Mouse (Mus musculus): ENCODE measurements at regions not wholly inside any gene's neighbourhood (a gene's known extent, or its start where the extent isn't known, plus 50 kb on each side); places are given as distances from the start of the nearest gene placed in this dataset.

DNA sequence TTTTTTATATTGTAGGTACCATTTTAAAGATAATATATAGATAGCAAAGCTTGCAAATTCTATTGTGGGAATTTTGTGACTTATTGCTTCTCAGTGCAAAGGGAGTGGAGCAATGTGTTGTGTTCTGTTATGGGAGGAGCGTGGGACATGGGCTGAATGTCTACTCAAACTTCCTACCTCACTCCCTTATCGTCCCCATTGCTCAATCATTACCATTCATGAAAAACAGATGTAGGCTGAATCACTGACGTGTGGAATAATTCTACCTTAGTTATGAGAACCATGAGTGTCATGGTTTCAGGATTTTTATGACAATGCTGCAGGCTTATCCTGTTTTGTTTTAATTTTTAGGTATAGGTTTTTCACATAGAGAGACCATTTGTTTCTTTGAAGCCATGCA, 119.0 kb upstream of the Ednra start:
- intact Hi-C loops (cut with DNase I) = no loop called here
- DNase-seq = no peak

DNA sequence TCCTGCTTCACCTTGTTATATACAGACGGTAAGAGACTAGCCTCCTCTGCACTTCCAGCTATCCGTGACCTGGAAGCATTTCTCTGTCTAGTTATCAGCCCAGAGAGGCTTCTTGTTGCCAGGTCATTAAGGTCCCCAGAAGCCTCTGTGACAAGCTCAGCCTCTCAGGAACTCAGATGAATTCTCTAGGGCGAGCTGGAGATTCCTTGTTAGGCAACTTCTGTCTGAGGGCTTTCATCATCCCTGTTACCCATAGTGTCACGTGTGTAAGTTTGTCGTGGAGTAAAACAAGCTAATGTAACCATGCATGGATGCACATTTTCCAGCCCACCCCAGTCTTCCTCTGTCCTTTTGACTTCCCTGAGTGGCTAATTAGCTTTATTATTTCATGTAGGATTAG, 126.3 kb upstream of the Ednra start:
- no peak for DNase-seq
- intact Hi-C loops (cut with DNase I) = no loop called here

DNA sequence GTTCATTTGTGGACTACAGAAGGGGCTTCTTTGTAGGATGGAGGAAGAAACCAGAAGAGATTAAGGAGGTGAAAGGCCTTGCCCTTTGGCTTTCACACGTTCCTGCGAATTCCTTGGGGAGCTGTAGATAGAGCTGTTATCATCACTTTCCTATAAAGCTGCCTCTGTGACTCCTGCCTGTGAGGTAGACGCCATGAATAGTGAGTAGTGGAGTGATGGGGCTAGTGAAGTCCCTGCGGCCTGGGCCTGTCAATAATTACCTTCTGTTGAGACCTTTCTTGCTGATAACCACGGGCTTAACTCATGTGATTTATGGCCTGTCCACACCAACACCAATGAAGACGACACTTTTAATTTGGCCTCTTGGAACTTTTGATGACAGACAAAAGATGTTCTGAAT, 146.0 kb upstream of the Ednra start:
- intact Hi-C loops (cut with DNase I) = no loop called here
- no peak for DNase-seq

DNA sequence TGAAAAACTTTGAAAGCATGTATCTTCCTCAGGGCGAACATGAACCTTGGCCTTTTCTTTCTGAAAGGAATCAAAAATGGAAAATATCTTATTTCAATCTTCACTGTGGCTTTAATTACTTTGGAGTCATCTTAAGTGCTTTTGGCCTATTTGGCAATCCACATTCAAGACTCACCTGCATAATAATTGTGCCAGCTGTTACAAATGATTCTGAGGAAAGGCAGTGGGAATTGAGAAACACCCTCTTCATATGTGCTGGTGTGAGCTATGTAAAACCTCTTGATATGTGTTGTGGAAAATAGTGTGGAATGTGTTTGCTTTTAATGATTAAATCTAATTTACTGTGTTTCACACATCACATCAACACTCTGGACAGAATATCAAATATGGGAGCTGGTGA, 148.5 kb upstream of the Ednra start:
- intact Hi-C loops (cut with DNase I) = no loop called here
- no peak for DNase-seq

DNA sequence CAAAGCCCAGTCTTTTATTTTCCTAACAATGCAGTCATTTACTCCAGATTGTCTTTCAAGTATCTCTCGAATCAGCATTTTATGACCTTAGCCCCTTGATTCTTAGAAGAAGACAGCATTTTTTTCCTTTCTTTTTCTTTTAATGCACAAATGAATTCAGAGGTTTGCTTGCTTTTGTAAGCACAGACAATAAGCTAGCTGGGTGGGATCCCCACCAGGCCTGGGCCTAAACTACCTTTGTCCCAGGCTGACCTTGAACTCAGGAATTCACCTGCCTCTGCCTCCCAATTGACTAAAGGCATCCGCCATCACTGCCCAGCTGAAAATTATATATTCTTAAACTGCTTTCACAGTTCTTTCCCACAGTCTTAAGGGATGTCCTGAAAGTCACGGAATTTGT, 195.5 kb upstream of the Ednra start:
- no peak for DNase-seq
- intact Hi-C loops (cut with DNase I) = no loop called here

DNA sequence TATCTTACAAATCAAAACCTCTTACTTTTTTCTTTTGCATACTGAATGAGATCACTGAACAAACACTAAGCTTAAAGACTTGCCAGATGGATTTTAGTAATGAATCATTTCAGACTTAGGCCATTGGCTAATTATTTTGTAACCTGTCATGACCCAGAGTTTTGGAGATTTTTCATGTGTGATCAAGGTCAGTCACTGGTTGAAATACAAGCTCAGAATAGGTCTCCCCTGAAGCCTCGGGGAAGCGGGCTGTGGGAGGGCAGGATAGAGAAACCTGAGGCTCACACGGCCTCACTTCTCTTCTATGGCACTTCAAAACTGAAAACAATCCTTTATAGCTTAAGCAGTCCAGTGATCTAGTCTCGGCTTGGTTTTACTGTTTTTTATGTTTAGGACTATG, 197.6 kb upstream of the Ednra start:
- intact Hi-C loops (cut with DNase I) = no loop called here
- DNase-seq = no peak

DNA sequence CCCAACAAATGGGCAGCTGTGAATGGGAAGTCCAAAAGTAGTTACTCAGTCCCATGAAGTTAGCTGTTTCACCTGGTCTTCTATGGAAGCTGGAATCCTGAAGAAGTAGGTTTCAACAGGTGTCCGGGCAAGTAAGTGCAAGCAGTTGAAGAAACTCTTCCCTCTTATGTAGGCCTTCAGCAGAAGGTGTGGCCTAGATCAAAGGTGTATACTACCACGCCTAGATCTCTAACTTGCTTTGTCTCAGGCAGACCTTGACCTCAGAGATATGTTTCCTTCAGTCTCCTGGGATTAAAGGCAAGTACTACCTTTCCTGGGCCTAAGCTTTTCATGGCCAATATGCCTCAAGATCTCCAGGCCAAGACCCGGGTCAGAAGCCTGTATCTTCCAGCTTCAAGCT, 223.4 kb upstream of the Ednra start:
- intact Hi-C loops (cut with DNase I) = no loop called here
- no peak for DNase-seq

DNA sequence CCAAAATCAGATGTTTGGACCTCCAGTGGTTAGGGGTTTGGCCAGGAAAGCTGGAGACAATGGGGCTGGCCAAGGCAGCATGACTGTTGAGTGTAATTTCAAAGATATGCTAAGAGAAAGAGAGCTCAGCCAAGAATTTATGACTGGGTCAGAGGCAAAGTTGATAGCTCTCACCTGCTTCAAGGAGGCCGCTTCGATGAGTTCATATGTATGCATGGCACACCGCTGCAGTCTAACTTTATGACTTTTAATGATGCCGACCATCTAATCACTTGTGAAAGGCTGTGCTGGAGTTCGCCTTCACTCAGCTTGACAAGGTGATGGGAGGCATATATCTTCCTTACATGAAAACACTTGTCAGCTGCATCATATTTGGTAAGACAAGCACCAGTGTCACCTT, 225.4 kb upstream of the Ednra start:
- intact Hi-C loops (cut with DNase I) = no loop called here
- no peak for DNase-seq

DNA sequence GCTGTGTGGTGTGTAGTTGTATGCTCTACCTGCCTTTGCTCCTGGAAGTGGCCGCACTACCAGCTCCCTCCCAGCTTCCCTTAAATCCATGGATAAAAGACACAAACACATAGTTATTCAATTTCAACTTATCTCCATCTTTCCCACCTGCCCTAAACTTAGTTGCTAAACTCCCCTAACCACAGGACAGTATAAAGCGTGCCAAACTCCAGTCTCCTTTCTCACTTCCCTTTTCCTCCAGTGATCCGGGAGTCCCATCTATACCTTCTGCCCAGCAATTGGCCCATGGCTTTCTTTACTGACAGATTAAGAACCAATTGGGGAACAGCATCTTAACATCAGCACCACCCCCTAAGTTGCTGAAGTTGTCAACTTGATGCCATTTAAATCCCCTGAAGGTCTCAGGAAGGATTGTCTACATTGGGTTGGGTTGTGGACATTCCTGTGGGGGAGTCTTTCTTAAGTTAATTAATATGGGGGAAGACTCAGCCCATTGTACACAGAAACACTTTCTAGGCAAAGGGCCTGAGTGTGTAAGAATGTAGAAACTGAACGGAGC, 234.6 kb upstream of the Ednra start:
- intact Hi-C loops (cut with DNase I) = no loop called here
- no peak for DNase-seq

DNA sequence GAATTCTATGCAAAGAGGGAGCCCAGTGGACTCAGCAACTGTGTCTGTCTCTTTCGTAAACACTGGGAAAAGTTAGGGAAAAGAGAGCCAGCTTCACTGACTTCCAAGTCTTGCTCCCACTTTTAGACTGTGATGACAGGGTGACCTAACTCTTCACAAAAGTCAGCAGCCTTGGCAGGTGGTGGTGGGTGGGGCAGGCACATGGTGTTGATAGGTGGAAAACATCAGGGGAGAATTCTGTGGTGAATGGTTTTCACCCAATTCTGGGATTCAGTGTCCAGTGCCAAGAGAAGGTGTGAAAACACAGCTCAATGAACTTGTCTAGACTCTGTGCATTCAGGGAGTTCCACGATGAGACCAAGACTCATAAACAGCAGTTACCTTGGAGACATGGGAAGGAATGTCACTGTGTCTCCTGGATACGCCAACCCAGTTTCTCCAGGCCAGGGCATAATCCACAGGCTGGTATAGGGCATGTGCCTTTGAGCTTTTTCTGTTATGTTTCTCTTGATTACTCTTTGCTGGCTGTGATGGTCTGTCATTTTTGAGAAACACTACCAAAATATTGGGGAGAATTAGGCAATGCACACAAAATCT, 238.9 kb upstream of the Ednra start:
- intact Hi-C loops (cut with DNase I) = no loop called here
- no peak for DNase-seq

DNA sequence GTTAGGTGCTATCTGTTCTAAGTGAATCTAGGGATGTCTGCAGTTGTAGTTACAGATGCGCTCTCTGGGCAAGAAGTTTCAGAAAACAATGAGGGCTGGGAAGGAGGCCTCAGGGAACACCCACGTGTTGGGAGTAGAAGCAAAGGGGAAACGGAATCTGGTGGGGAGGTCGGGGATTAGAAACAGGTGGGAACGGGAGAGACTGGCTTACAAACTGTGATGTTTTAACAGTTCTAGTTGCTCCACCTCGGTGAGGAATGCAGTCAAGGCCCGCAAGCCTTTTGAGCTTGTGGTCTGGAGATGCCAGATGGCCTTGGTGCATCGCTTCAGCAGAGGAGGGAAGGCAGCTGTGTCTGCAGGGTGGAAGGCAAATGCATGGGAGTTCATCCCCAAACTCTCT, 242.7 kb upstream of the Ttc29 start:
- intact Hi-C loops (cut with DNase I) = no loop called here
- no peak for DNase-seq

DNA sequence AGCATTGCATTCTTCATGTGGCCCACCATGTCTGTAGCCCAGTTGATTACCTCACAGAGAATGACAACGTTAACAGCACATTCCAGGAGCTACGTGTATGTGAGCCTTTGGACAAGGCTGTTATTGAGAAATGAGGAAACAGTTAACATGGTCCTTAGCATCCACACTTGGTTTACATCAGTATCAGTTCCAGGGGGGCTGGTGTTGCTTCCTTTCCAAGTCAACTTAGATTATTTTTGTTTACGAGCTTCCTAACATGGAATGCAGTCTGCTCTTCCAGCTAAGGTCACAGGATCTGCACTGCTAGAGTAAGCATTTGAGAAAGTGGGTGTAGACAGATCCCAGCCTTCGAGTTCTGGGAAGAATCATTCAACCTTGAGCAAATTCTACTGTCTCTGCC, 239.4 kb upstream of the Ttc29 start:
- DNase-seq = no peak
- intact Hi-C loops (cut with DNase I) = no loop called here

DNA sequence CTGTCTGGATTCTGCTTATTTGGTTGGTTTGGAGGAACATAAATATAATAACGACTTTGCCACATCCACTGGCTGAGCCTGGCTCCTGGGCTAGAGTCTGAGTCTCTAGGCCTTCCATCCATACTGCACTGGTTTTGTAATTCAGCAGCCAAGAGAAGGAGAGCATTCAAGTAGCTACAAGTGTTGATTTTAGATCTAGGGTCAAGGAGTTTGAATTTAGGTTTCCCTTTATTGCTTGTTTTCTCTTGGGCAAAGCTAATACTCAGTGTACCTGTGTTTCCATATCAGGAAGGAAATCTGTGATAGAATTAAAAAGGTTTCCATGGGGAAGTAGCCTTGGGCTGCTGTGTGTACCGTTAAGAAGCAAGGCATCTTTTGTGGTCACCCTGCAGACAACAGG, 234.0 kb upstream of the Ttc29 start:
- intact Hi-C loops (cut with DNase I) = no loop called here
- no peak for DNase-seq

DNA sequence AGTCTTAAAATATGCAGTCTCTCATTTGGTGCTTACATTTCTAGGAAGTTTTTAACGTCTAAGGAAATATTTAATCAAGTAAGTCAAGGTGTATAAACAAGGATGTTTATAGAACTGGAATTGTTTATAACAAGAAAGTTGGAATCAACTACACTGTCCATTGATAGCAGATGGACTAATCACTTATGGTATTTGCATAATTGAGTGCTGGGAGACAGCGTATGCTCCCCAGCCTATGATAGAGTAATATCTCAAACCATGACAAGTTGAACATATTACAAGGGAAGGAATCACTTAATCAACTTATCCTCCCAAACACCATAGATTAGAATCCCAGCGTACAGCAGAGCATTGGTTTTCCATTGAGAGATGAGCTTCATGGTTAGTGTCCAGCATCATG, 232.4 kb upstream of the Ttc29 start:
- DNase-seq = no peak
- intact Hi-C loops (cut with DNase I) = no loop called here

DNA sequence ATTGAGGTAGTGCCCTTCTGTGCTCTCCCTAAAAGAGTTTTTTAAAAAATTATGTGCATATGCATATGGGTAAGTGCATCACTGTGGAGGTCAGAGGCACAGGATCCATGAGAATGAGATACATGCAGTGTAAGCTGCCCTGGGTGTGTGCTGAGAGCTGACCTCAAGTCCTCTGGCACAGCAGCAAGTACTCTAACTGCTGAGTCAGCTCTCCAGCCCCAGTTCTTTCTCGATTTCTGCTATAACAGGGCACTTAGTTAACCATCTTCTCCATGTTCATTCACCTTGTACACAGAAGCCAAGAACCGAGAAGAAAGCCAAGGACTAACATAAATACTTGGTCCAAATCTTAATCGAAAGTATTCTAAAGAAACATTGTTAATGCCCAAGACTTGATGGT, 231.1 kb upstream of the Ttc29 start:
- DNase-seq = no peak
- intact Hi-C loops (cut with DNase I) = no loop called here

DNA sequence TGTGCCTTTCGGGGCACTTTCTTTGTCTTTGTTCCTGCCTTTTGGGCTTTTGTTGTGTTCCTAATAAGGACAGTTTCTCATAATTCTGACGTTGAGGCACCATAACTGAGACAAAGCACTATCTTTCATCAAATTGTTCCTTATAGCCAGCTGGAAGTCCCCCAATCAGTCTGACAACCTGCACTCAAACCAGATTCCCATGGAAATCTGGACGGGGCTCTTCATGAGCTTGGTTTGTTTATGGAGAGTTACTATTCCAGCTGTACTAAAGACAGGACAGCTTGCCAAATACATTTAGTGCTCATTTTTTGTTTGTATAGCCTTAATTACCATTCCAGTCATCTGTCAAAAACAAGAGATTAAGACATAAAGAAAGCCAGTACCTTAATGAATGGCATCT, 229.6 kb upstream of the Ttc29 start:
- intact Hi-C loops (cut with DNase I) = no loop called here
- no peak for DNase-seq

DNA sequence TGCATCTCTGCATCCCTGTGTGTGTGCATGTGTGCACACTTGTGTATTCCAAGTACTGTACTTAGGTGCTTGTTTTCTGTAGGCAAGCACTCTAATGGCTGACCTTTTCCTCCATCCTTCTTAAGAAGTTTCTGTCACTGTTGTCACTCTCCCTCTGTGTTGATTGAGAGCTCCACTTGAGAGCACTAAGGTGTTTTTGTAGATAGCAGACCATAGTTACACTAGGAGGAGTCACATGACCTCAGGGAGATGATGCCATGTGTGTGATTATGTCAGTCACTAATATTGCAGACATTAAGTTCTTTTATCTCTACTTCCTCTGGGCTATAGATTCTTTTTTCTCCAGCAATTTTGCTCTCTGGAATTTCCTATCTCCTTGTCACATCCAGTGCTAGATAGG, 225.9 kb upstream of the Ttc29 start:
- intact Hi-C loops (cut with DNase I) = no loop called here
- DNase-seq = no peak

DNA sequence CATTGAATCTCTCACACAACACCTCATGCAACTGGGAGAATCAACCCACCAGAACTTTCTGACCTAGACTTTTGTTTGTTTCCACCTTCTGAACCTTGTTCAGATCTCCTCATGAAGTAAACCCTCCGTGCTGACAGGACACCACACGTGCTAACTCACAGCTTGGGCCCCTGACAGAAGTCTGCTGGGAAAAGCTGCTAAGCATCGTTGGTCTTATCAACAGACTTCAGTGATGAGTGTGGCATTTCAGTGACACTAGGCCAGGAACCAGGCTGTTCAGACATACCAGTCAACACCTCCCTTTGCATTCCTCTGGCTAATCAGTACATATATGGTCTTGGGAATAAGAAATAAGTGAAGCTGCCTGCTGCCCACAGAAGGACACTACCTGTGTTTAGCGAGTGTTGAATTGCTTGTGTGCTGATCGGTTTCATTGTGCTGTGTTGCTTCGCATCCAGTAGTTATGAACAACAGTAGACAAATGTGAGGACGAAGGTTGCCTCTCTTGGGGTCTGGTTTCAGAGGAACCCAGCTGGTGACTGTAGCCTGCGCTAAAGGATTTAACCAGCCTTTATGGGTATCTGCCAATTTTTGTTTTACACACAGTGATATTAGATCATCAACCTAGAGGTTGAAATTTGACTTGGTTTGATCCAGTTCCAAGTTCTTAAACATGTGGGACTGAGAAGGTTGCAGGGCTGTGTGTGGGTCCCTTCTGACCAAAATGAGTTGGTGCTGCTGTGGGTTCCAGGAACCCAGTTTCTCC, 224.6 kb upstream of the Ttc29 start:
- intact Hi-C loops (cut with DNase I) = no loop called here
- DNase-seq = no peak

DNA sequence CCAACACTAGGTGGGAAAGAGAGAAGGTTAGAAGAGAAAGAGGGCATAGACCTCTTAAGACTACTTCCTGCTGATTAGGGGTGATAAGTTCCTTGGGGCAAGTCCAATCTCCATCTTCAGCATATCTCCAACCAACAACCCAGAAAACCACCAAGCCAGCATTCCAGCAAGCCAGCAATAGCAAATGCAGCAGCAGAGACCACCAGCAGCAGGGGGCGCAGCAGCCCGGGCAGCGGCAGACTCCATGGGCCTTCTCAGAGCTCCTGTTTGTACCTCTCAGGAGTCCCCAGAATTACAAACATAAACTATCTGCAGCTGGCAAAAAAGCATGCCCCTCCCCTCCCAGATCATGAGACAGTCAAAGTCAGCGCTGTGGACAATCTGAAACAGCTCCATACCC, 222.0 kb upstream of the Ttc29 start:
- intact Hi-C loops (cut with DNase I) = no loop called here
- no peak for DNase-seq

DNA sequence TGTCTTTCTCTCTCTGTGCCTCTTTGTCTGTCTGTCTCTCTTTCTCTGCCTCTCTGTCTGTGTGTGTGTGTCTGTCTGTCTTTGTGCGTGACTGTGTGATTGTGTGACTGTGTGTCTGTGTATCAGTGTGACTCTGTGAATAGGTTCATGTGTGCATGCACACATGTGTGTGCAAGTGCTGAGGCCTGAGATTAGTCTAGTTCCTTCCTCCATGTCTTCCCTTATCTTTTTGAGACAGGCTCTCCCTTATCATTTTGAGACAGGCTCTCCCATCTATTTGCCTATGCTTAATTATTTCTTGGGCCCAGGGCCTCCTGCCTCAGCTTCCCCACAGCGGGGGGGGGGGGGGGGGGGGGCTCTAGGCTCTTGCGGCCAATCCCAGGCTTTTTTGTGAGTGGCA, 212.8 kb upstream of the Ttc29 start:
- DNase-seq = no peak
- intact Hi-C loops (cut with DNase I) = no loop called here

DNA sequence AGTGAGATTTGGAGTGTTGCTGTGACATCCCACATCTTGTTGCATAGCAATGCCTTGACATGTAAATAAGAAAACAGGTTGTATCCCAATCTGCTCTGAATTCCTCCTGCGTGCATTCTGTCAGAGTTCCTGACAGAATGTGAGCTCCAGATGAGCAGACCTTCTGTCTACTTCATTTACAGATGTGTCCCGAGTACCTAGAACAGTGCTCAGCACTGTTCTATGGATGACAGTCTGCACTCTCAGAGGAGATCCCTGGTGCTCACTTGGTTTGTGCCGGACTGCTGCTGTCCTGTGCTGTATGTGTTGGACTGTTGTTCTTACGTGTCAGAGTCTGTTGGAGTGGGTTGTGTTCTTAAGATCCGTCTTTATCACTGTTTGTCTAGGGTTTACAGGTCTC, 211.4 kb upstream of the Ttc29 start:
- DNase-seq = no peak
- intact Hi-C loops (cut with DNase I) = no loop called here

DNA sequence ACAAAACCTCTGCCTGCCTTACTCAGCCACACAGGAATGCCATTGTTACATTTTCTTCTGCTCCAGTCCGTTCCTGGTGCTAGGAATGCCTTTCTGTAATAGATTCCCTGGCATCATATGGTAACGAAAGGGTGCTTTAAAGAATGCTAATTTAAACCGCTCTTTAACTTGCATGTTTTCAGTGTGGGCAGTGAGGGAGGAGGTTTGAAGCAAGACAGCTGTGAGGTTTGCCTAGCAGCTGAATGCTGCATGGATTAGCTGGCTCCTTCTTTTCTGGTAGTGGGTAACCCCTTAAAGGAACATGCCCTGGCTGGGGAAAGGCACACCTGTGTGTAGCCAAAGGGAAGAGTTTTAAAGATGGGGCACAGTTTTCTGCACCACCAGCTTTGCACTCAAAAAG, 211.0 kb upstream of the Ttc29 start:
- intact Hi-C loops (cut with DNase I) = no loop called here
- DNase-seq = no peak

Measured in left cerebral cortex, postnatal 4 days (tissue).